Mouse (Mus musculus): ENCODE results near the gene Gm7356. TPM values are rescaled to one million over a fixed set of nuclear protein-coding genes. Genes with fewer than 3 reads are reported as not detected.

Gene Gm7356
- not detected in 2 replicates for polyA plus RNA-seq (2012; rRNA removed; ENCODE audit: low replicate concordance)

DNA sequence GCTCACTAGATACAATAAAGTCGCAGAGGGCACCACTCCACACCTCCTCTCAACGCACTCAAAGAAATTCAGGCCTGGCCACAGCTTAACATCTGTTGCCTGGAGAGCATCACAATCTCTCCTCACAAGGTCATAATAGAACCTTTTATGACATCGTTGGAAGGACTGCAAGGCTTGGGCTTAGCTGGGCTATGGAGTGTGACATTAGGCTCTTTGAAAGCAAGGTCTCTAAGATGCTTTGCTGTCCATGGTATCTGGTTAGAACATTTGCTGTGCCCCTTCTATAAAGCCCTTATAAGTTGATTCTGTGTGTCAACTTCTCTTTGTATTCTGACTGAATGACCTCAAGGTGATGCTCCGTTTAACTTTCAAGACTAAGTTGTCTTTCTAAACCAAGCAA, at the start of gene Gm7356:
TSS of gene Gm7356 (minus strand) at position 101 of the 400 bp plus-strand sequence.

Other genes starting within 250 kb of the Gm7356 start
- gene Afdn, start 243.2 kb downstream of the Gm7356 start, polyA plus RNA-seq (2012; rRNA removed; ENCODE audit: low replicate concordance), result 49.7 and 83.0 TPM in 2 replicates
- 2.2 and 3.0 TPM in 2 replicates for gene Tcte2, start 241.9 kb downstream of the Gm7356 start, polyA plus RNA-seq (2012; rRNA removed; ENCODE audit: low replicate concordance)
- not detected in 2 replicates for gene Gm7168, start 55.3 kb downstream of the Gm7356 start, polyA plus RNA-seq (2012; rRNA removed; ENCODE audit: low replicate concordance)
- not detected in 2 replicates for gene Gm7358, start 55.8 kb upstream of the Gm7356 start, polyA plus RNA-seq (2012; rRNA removed; ENCODE audit: low replicate concordance)
- gene Dact2, start 200.6 kb upstream of the Gm7356 start, polyA plus RNA-seq (2012; rRNA removed; ENCODE audit: low replicate concordance), result 16.2 and 24.3 TPM in 2 replicates

All from subcutaneous adipose tissue, adult 2 months (tissue).